Mouse (Mus musculus) thymus, adult 18-20 months (tissue): ENCODE data around the gene Hist2h3b.
"Not testable (repeated sequence)": the region's sequence is repeated elsewhere in the genome, so short reads cannot be mapped to it uniquely, and the experiment has no call there.

Experiments used
- DNase-seq, 2 experiments: peaks; one replicate each; pipeline ENCODE4 v3.0.0; 2022; ENCODE audit warnings: mixed read lengths in 2 of 2

The Hist2h3b gene

DNA sequence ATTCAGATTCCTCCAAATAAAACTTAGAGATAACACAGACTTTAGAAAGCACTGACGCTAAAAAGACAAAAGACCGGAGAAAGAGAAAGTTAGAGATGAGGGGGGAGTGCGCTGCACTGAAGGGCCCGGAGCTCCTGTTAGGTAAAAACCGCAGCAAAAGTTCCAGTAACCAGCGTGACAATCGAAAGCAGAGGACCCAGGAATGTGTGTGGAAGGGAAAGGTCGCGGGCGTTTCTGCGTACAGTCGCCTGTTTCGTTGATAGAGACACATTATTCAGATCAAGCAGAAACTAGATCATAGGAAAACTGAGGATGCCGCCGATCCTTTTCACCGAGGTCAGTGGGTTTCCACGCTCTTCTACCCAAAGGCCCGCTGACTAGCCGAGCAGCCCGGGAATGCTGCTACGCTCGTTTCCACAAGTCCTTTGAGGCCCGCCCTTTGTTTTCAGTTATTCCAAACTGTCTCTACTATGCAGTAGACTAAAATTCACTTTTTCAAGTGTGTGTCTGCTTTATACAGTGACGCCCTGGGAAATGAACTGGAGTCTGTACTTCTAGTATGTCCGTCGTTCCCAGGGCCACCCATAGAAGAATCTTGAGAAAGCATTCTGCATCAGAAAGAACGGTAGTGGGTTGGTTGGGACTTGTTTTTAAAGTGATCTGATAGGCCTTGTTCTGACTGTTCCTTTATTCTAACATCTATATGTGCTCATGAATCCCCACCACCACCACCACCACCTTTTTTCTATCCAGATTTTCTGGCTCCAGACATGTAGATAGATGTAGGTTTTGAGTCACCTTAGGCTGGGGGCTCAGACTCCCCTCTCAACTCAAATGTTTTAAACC, 4.7 kb upstream of the Hist2h3b start:
- DNase-seq = peak in 1 of 2 experiments; percentile 55

DNA sequence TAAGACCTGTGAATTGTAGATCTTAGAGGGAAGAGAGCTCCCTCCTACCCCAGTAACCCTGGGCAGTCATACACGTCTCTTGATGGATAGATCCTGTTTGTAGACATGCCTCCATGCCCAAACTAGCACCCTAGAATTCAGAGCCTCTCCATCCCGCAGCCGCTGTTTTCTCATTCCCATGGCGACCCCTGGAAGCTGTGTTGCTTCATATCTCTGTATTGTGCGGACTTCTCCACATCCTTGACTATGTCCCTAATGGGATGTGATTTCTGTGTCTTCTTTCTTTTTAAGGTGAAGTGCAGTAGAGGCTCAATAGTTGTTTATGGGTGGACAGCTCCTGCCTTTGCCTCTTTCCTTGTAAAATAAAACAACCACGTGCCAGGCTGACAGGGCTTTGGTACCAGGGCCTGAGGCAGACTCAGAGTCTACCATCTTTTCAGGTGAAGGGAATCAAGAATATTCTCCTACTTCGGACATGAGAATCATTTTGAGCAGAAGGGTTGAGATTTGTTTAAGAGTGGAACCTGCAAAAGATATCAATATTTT, 4.0 kb upstream of the Hist2h3b start:
- no peak for DNase-seq

DNA sequence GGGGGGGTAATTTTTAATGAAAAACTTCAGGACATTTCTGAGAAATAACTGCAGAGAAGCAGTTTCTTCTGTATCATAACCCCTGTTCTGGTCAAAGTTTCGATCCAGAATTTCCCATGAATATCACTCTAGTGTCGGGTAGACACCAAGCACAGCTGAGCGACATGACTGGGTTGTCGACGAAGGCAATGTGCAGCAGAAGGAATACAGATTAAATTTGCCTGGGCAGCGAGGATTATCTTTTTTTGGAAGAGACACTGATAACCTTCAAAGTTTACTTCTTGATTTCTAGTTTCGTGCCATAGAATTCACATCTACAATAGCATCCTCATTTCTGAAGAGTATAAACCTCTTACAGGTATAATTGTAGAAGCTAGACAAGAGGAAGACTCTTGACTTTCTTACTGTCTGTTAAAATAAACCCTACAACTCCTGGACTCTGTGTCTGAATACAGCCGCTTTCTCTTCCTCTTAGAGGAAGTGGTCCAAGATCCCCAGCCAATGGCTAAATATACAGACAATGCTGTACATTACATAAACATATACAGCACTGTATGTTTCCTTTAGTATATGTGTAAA, 2.2 kb upstream of the Hist2h3b start:
- DNase-seq = no peak

DNA sequence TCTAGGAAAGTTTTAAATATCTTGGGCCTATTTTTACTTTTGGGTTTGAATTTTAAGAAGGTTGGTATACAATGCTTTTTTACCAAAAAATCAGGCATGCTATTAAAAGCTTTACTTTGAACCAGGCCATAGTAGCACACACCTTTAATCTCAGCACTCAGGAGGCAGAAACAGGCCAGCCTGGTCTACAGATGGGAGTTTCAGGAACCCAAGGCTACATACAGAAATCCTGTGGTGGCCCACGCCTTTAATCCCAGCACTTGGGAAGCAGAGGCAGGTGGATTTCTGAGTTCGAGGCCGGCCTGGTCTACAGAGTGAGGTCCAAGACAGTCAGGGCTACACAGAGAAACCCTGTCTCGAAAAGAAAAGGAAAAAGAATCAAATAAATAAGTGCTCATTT, 913 bp upstream of the Hist2h3b start:
- DNase-seq = no peak

DNA sequence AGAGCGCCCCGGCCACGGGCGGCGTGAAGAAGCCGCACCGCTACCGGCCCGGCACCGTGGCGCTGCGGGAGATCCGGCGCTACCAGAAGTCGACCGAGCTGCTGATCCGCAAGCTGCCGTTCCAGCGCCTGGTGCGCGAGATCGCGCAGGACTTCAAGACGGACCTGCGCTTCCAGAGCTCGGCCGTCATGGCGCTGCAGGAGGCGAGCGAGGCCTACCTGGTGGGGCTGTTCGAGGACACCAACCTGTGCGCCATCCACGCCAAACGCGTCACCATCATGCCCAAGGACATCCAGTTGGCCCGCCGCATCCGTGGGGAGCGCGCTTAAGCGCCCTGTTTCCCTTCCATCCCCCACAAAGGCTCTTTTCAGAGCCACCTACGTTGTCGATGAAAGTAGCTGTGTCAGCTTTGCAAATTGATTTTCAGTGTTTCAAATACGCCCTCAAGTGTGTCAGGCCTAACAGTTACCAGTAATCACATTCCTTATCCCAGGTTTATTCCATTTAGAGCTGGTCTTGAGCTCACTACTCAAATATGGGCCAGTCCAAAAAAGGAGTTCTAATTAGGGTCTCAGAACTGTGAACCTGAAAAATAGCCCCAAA, 423 bp downstream of the Hist2h3b start:
- DNase-seq = peak in 1 of 2 experiments; percentile 52

DNA sequence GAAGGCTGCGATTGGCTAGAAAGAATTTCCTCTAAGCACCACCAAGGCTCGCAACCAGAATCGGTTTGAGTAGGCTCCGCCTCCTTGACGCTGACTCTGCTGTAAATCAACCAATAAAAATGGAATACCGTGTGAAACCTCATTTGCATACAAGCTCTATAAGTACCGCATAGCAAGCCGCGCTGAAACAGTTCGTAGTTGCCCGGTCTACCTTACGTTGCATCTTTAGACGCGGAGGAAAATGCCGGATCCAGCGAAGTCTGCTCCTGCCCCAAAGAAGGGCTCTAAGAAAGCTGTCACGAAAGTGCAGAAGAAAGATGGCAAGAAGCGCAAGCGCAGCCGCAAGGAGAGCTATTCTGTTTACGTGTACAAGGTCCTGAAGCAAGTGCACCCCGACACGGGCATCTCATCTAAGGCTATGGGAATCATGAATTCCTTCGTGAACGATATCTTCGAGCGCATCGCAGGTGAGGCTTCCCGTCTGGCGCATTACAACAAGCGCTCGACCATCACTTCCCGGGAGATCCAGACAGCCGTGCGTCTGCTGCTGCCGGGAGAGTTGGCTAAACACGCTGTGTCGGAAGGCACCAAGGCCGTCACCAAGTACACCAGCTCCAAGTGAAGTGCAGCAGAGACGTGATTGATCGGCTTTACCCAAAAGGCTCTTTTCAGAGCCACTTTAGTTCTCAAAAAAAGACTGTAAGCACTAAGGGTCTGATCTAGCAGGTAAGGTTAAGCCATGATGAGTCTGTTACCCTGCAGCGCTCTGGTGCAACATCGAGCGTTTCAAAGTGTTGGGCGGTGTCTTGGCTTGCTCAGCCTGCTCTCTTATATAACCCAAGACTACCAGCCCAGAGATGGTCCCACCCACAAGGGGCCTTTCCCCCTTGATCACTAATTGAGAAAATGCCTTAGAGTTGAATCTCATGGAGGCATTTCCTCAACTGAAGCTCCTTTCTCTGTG, 1.3 kb downstream of the Hist2h3b start, which contains the start of gene Hist2h2bb:
Gene Hist2h2bb (plus strand): TSS at position 242 of the 964 bp plus-strand sequence.
- DNase-seq = peak; percentile 86 to 95

DNA sequence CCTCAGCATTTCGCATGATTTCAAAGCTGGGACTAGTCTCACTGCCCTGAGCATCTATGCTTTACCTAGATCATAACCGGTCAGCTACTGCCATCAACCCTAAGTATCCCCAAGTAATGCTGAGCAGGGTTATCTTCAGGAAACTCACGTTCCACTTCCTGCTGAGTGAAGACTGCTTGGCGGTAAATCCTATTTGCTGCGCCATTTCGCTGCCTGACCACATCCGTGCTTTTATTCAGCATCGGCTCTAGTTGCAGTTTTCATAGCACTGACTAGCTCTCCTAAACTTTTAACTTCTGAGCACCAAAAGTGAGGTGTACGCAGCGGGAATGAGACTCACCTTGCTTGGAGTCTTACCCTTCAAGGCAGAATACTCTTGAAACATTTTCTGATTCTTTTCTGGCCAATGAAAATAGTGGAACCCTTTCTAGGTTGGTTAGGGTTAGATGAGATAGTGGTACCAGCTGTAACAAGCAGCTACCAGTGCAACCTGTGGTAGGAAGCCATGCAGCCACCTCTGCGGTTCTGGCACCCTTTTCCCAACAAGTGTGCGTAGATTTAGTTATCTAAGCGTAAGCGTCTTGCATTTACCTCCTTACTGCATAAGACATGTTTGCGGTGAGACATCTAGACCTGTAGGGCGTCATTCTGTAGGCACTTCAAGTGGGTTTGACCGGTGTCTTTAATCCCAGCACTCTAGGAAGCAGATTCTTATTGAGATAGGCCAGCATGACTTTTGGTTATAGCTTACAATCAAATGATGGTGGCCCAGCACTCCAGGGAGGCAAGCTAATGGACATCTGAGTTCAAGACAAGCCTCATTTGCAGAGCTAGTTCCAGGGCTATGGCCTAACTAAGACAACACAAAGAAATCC, 5.4 kb downstream of the Hist2h3b start:
- peak; percentile 39 to 57 for DNase-seq

DNA sequence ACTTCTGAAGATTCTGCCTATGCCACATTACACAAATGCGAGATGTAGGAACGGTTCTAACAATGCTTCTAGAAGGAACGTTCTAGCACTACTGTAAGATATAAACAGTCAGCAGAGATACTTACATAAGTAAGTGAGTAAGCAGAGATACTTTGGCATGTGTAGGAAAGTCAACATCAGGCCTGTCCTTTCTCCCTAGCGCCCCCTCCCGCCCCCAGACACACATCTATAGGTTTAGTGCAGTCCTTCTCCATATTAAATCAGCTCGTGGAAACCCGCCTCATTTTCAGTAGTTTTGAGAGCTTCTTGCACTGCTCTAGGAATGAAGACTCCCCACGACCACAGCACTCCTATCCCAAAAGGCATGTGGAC, 9.0 kb downstream of the Hist2h3b start:
- DNase-seq = peak; percentile 50 to 65

DNA sequence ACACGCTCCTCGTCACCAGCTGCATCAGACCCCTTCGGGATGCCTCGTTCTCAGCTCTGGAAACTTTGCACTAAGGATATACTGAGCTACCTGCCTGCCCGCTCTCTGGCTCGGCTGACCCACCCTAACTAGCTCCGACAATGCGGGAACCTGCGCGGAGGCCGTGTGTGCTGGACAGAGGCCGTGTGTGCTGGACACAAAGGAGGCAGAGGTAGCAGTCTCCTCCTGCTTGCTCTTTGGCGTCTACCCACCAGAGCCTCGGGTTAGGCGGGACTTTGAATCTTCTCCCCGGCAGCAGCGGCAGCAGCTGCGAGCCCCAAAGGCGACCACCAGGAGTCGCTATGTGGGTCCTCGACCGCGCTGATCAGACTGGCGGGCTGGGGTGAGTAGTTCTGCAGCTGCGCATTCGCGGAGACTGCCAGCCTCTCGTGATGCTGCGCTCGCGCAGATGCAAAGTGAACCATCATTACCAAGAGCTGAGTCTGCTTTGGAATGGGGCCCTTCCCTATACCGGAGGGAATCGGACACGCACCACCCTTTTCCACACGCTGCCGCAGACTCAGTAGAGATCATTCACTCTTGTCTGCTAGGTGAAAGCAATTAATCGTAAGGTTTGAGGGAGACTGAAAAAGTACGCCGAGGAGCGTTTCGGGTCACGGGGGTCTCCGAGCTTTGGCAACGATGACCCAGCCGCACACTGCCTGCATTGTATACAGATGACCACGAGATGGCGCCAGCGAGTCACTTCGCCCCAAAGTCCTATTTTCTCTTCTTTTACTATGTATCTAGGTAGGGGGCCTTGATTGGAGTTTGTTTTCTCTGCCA, 9.6 kb downstream of the Hist2h3b start:
- DNase-seq = peak; percentile 88 to 90

DNA sequence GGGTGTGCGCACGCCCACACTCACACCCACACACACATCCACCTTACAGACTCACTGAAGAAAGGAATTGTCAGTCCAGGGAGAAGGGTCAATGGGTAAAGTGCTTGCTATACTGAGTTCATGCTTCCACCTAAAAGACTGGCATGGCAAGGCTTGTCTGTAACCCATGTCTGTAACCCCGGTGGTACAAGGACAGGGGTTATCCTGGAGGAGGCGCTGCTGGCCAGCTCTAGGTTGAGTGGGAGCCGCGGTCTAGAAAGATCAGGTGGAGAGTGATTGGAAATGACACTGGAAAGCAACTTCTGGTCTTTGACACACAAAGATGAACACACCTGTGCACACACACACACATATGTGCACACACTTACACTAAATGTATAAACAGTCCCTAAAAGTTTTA, 12.2 kb downstream of the Hist2h3b start:
- no peak for DNase-seq

DNA sequence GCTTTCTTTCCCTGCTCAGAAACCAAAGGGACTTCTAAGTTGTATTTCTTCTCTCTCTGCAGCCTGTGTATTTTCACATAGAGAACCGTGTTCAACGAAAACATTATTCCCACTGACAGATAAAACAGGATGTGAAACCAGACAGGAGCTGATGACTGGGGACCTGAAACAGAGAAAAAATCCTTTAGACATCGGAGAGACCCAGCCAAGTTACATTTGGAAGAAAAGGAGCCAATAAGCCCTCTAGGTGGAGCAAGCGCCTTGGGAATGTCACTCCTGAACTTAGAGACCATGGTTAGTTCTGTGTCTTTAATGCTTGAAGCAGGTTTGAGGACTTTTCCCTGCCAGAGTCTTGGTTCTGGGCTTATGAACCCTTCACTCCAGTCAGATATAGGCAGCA, 16.0 kb downstream of the Hist2h3b start:
- no peak for DNase-seq

DNA sequence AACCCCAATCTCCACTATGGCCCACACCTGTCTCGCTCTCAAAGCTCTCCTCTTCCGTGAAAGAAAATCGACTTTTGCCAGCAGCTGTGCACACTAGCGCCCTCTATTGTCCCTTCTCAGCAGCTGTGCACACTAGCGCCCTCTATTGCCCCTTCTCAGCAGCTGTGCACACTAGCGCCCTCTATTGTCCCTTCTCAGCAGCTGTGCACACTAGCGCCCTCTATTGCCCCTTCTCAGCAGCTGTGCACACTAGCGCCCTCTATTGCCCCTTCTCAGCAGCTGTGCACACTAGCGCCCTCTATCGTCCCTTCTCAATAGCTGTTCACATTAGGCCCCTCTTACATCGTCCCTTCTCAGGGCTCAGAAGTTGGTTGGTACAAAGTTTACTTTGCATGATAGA, 18.9 kb downstream of the Hist2h3b start:
- DNase-seq = not testable (repeated sequence)

DNA sequence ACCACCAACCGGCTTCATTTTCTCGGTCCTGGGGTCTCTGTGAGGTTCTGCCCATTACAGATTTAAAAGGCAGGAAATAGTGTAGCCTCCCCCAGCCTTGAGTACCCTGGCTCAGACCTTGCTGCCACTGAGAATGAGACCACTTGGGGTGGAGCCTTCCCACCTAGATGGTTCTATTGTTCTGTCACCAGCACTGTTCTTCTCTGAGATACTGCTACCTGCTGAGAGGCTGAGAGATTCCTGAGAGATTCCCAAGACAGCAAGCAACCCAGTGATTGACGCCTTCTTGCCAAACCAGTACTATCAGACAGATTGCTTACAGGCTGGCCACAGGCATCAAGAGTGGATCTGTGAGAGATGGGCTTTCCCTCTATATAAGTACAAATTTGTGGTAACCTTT, 20.7 kb downstream of the Hist2h3b start:
- no peak for DNase-seq

DNA sequence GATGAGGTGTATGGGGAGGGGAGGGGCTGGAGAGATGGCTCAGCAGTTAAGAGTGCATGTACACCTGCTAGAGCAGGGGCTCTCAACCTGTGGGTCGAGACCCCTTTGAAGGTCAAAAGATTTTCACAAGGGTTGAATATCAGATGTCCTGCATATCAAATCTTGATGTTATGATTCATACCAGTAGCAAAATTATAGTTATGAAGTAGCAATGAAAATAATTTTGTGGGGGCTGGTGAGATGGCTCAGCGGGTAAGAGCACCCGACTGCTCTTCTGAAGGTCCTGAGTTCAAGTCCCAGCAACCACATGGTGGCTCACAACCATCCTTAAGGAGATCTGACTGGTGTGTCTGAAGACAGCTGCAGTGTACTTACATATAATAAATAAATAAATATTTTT, 22.3 kb downstream of the Hist2h3b start:
- DNase-seq = not testable (repeated sequence)

DNA sequence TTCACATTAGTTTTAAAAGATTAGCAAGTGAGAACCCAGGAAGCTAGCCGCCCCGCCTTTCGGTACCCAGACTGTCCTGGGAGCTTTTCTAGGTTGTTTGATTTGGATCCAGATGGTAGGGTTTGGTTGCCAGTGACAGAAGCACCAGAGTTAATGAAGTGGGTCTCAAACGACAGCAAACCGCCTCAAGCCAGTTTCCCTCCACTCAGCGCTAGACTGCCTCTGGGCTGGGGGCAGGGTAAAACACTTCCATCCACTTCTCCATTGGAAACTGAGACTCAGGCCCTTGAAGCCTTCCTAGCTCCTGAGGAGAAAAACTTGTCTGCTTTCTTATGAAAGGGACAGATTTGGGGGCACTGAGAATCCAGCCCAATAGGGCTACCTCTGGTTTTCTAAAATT, 24.2 kb downstream of the Hist2h3b start:
- DNase-seq = no peak

DNA sequence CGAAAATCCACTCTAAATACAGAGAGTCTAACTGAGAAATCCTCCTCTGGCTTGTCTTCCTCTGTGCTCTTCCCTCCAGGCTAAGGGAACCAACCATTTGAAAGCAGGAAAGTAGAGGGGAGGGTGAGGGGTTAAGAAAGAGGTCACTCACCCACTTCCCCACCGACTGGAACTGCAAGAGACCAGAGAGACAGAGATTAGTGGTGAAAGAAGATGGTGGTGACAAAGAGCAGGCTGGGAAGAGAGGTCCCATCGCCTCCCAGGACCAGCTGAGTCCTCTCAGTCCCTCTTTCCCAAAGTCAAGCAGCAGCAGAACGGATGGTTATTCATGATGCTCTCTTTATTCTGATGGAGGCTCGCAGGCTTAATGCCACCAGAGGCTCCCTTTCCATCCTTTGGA, 24.9 kb downstream of the Hist2h3b start:
- DNase-seq = no peak

DNA sequence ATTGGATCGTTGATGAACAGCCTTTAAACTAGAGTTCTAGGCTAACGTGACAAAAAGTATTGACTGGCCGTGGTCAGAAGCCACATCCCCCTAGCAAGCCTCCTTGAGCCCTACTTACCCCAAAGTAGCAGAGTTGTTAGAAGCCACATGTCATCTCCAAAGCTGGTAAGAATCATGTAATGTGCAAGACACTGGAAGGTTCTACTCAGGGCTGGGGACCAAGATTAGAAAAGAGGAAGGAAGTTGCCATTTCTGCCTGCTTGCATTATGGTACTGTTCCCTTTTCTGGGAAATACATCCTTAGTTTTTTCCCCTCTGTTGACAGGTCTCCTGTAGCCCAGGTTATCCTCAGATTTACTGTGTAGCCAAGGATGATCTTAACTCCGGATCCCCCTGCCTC, 25.3 kb downstream of the Hist2h3b start, which contains the start of gene Fcgr1:
Gene Fcgr1 (minus strand): TSS at position 183 of the 400 bp plus-strand sequence.
- no peak for DNase-seq

DNA sequence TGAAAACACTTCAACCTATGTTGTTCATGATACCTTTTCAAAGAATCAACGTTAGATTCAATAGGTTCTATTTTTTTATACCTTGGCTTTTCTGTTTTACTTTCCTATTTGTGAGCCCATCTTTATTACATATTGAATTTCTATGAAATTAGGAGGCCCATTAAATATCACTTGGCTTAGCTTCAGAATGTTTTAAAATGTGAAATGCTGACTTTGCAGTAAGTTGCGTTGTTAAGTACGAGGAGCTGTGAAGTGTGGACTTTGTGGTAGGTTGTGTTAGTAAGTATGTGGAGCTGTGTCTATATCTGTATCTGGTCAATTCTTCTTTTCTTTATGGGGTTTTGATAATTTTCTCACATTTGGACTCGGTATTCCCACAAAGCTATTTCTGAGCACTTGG, 29.9 kb downstream of the Hist2h3b start:
- DNase-seq = no peak

DNA sequence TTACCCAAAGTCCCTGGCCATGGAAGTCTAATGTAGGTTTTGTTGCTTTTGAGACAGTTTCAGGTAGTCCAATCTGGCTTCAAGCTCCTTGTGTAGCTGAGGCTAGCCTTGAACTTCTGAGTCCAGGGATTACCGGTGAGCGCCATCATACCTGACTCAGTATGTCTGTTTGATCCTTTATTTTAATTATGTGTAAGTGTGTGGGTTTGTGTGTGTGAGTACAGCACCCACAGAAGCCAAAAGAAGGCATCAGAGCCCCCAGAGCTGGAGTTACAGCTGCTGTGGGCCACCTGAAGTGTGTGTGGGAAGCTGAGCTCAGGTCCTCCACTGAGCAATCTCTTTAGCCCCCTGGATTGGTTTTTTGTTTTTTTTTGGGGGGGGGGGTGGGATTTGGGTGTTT, 31.1 kb downstream of the Hist2h3b start:
- DNase-seq = no peak
